Mouse (Mus musculus): ENCODE measurements around the gene Casc4.

The Casc4 gene

GRCm38 (mm10) chr2:121866632-121867050 is at the start of gene Casc4:
Gene Casc4 (plus strand): TSS chr2:121866970.
- peak; percentile 90 for DNase-seq

GRCm38 (mm10) chr2:121821787-121822186 is 45.0 kb upstream of the Casc4 start:
- DNase-seq = no peak

- no peak for DNase-seq
These were observed 42.1 kb upstream of the Casc4 start for GRCm38 (mm10) chr2:121824653-121825052.

GRCm38 (mm10) chr2:121826189-121826588 is 40.6 kb upstream of the Casc4 start:
- DNase-seq = no peak

GRCm38 (mm10) chr2:121828411-121828810 is 38.4 kb upstream of the Casc4 start:
- DNase-seq = no peak

- DNase-seq = peak; percentile 68
These were observed 34.3 kb upstream of the Casc4 start for GRCm38 (mm10) chr2:121832484-121832894.

- DNase-seq = no peak
These were observed 31.8 kb upstream of the Casc4 start for GRCm38 (mm10) chr2:121834926-121835325.

GRCm38 (mm10) chr2:121841453-121841852 is 25.3 kb upstream of the Casc4 start:
- DNase-seq = peak; percentile 21

- no peak for DNase-seq
These were observed 24.5 kb upstream of the Casc4 start for GRCm38 (mm10) chr2:121842249-121842648.

GRCm38 (mm10) chr2:121846050-121846449 is 20.7 kb upstream of the Casc4 start:
- no peak for DNase-seq

- peak; percentile 64 for DNase-seq
These were observed 14.7 kb upstream of the Casc4 start for GRCm38 (mm10) chr2:121852045-121852444.

GRCm38 (mm10) chr2:121853974-121854373 is 12.8 kb upstream of the Casc4 start:
- no peak for DNase-seq

GRCm38 (mm10) chr2:121859380-121859980 is 7.3 kb upstream of the Casc4 start:
- no peak for DNase-seq

GRCm38 (mm10) chr2:121866071-121866601 is 634 bp upstream of the Casc4 start:
- DNase-seq = peak; percentile 14

- DNase-seq = peak; percentile 32
These were observed 520 bp downstream of the Casc4 start for GRCm38 (mm10) chr2:121867051-121867928.

- DNase-seq = no peak
These were observed 12.7 kb downstream of the Casc4 start for GRCm38 (mm10) chr2:121879506-121879905.

GRCm38 (mm10) chr2:121885509-121886106 is 18.8 kb downstream of the Casc4 start:
- no peak for DNase-seq

- DNase-seq = no peak
These were observed 19.6 kb downstream of the Casc4 start for GRCm38 (mm10) chr2:121886406-121886805.

GRCm38 (mm10) chr2:121888720-121889497 is 22.1 kb downstream of the Casc4 start:
- no peak for DNase-seq

- DNase-seq = no peak
These were observed 28.5 kb downstream of the Casc4 start for GRCm38 (mm10) chr2:121895261-121895660.

- no peak for DNase-seq
These were observed 30.1 kb downstream of the Casc4 start for GRCm38 (mm10) chr2:121896825-121897224.

GRCm38 (mm10) chr2:121909975-121910374 is 43.2 kb downstream of the Casc4 start:
- DNase-seq = no peak

Measured in lung, postnatal 36 days (tissue).